Mouse (Mus musculus) 3134 (cell line): ENCODE measurements around the gene Hist3h2a.

ENCODE experiments used
- DNase-seq: peaks from one replicate; pipeline ENCODE4 v3.0.0-alpha.2; 2011; ENCODE audit warnings: low spot score; ENCODE audit not compliant: insufficient read length; ENCODE audit errors: extremely low read depth

The Hist3h2a gene

GRCm38 (mm10) chr11:58954420-58955142 lies at the start of gene Hist3h2a, which contains the start of gene Trim17:
Hist3h2a (plus strand) TSS chr11:58954685.
Trim17 (plus strand) TSS chr11:58954685.
- DNase-seq = peak; percentile 93

DNA sequence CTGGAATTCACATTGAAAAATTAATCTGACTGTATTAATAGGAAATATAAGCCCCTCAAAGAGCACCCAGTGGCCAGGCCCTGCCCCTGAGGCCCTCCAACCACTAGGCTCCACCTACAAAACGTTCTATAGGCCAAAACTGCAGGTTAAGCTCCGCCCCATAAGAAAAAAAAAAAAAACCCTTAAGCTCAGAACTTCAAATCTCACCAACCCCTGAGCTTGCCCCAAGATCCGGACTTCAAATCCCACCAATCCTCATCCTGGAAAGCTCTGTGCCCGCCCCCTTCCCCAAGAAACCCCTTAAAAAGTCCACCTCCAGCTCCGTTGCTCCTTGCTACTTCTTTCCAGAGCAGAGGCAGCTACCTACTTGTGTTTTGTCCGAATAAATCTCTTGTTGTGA lies 49.6 kb upstream of the Hist3h2a start:
- DNase-seq = peak; percentile 50

GRCm38 (mm10) chr11:58913776-58914175 lies 40.7 kb upstream of the Hist3h2a start:
- DNase-seq = no peak

GRCm38 (mm10) chr11:58914461-58915028 lies 39.9 kb upstream of the Hist3h2a start:
- DNase-seq = no peak

DNA sequence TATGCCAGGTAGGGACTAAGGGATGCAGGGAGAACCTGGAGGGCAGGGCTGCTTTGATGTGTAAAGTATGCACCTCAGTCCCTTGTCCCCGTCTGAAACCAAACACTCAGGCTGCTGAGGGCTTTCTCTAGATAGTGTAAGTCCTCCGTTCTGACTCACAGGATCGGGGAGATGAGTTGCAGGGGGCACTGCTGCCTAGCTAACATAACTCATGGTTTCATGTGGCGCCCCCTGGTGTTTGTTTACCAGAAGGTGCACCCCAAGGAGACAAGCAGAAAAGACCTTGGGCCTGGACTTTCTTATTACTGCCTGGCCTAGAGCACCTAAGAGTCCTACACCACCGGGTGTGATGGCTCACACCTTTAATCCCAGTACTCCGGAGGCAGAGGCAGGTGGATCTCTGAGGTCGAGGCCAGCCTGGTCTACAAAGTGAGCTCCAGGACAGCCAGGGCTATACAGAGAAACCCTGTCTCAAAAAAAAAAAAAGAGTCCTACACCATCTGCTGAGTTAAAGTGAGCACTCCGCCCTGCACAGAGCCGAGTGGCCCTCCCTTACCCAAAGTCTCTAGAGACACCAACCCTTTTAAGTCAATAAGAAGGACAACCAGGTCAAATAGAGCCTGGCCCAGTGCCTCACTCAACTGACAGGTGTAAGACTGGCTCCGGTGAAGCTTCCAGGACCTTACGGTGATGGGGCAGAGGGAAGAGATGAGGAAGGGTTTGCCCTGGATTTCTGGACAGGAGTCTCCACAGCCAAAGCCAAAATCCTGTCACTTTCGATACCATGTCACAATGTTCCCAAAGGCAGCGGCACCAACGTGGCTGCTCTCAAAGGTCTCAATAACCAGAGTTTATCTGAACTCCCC lies 37.4 kb upstream of the Hist3h2a start:
- peak; percentile 27 for DNase-seq

GRCm38 (mm10) chr11:58917745-58918366 lies 36.6 kb upstream of the Hist3h2a start, which contains the start of gene Btnl10:
Btnl10 (plus strand) TSS chr11:58917908.
- no peak for DNase-seq

GRCm38 (mm10) chr11:58918759-58919158 lies 35.7 kb upstream of the Hist3h2a start:
- DNase-seq = no peak

GRCm38 (mm10) chr11:58922420-58922819 lies 32.1 kb upstream of the Hist3h2a start:
- no peak for DNase-seq

GRCm38 (mm10) chr11:58926651-58927050 lies 27.8 kb upstream of the Hist3h2a start:
- no peak for DNase-seq

DNA sequence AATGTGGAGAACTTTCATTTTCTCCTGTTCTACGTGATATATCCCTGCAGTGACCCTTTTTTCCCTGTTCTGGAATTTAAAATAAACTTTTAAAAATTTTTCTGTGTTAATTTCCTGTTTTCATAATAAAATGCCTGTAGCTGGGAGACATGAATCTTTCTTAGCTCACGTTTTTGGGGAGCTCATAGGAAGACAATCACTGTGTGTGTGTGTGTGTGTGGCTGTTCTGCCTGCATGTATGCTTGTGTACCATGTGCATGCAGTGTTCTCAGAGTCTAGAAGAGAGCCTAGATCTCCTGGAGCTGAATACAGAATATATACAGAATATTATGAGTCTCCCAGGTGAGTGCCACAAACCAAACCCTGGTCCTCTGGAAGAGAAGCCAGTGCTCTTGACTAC lies 27.4 kb upstream of the Hist3h2a start:
- no peak for DNase-seq

GRCm38 (mm10) chr11:58927790-58928651 lies 26.5 kb upstream of the Hist3h2a start:
- peak; percentile 54 for DNase-seq

- DNase-seq = no peak
These were observed 25.4 kb upstream of the Hist3h2a start for GRCm38 (mm10) chr11:58929055-58929454.

DNA sequence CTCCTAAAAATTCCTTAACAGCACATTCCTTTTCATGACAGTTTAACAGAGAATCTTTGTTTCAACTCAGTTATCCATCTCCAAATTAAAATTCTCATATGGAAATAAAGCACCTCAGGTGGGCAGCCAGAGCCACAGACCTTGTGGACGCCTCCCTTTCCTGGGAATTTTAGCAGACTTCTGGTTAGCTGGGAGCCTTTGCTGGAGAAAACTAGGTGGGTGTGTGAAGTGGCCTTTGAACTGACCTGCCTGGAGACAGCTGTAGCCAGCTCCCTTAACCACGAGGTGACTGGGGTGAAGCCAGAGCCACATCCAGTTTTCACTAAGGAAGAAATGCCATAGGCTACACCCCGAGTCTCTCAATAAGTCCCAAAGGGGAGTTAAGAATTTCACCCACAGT lies 24.8 kb upstream of the Hist3h2a start:
- no peak for DNase-seq

- no peak for DNase-seq
These were observed 24.2 kb upstream of the Hist3h2a start for GRCm38 (mm10) chr11:58930254-58930653.

DNA sequence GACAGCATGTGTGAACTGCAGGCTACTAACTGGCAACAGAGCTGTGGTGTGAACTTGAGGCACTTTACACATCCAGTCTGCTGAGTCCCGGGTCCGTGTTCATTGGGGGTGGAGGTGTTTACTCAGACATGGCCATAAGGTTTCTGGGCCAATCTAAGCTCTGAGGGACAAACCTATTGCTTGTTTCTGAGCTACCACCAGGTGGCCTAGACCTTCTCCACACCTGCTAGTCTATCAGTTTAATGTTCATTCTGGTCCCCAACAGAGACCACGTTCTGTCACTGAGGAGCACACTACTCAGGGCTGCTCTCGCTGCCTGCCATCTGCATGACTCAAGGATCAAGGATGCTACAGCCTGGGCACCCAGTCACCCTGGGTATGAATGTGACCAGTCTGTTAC lies 22.9 kb upstream of the Hist3h2a start:
- no peak for DNase-seq

DNA sequence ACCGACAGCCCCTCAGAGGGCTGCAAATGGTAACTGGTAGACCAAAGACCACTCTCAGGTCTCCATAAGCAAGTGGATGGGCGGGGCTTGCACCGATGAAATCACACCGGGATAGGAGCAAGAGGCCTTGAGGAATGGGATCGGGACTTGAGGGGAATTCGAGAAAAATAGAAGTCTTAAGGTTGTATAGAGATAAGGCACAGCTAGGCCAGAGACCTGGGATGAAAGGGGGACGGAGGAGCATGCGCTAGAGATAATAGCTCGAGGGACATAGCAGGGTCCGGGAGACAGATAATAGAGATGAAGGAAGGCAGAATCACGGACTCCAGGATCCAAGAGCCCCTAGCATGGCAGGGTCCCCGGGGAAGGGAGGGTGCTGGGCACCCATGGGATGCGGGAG lies 16.6 kb upstream of the Hist3h2a start:
- DNase-seq = no peak

- peak; percentile 96 for DNase-seq
These were observed 16.0 kb upstream of the Hist3h2a start, which contains the start of gene Rnf187 for GRCm38 (mm10) chr11:58938322-58939087. Rnf187 (minus strand) TSS chr11:58938916.

GRCm38 (mm10) chr11:58939088-58939439 lies 15.4 kb upstream of the Hist3h2a start:
- DNase-seq = no peak

DNA sequence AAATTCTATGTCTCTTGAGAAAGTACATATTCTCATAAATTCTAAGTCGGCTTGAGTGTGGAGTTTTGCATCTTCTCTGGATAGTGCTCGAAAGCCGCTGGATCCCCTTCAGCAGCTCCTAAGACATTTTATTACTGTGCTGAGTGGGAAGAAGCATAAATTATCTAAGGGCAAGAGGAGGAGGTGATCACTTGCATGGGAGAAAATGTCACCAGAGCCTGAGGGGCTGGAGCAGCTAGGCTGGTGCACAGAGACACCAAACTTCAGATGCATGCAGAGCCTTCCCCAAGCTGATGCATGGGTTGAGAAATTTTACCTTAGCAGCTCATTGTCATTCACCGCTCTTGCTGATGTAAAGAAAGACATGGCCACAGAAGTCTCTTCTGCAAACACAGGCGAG lies 10.3 kb upstream of the Hist3h2a start:
- no peak for DNase-seq
